Mouse (Mus musculus) embryonic stem cell, embryonic (primary cell): ENCODE data around the gene Tbxas1.

Source experiments
- CTCF ChIA-PET, 4 experiments: fragments of 300-600 bp in 2 of 4; fragments of 350-600 bp in 2 of 4; sonication (Branson Sonifier 250); formaldehyde crosslinking; loops; one replicate each; lab custom pipeline; 2022; ENCODE audit warnings: inconsistent platforms in 2 of 4; lab: Charles Lee
- POLR2A ChIA-PET, 4 experiments: fragments of 300-600 bp in 2 of 4; fragments of 350-600 bp in 2 of 4; sonication (Branson Sonifier 250); formaldehyde crosslinking; loops; one replicate each; lab custom pipeline; 2022; ENCODE audit warnings: antibody characterized with exemption in 4 of 4, inconsistent platforms in 1 of 4; lab: Charles Lee

The Tbxas1 gene

GRCm38 (mm10) chr6:38956641-38957040, 81.4 kb downstream of the Tbxas1 start:
- POLR2A ChIA-PET: interaction anchor here in 1 of 4 experiments (1.5 kb wide), 1 partner anchor 41 kb away, joined by 3 read pairs; no protein-coding TSS in a partner anchor
- CTCF ChIA-PET: no interaction called here

GRCm38 (mm10) chr6:38957246-38957645, 82.0 kb downstream of the Tbxas1 start:
- CTCF ChIA-PET: no interaction called here
- POLR2A ChIA-PET: interaction anchor here in 1 of 4 experiments (1.5 kb wide), 1 partner anchor 42 kb away, joined by 3 read pairs; no protein-coding TSS in a partner anchor

GRCm38 (mm10) chr6:38959502-38959901, 84.3 kb downstream of the Tbxas1 start:
- POLR2A ChIA-PET: interaction anchor here in 1 of 4 experiments (1.2 kb wide), 1 partner anchor 23 kb away, joined by 3 read pairs; no protein-coding TSS in a partner anchor
- CTCF ChIA-PET: no interaction called here

GRCm38 (mm10) chr6:38960367-38960766, 85.2 kb downstream of the Tbxas1 start:
- POLR2A ChIA-PET: interaction anchor here in 2 of 4 experiments (0.5 to 0.9 kb wide), 2 partner anchors 34 to 35 kb away, joined by 3 to 10 read pairs; no protein-coding TSS in a partner anchor
- CTCF ChIA-PET: interaction anchor here in 2 of 4 experiments (0.6 to 1.3 kb wide), 2 partner anchors 34 to 316 kb away, joined by 4 to 5 read pairs; no protein-coding TSS in a partner anchor

- ChIA-PET POLR2A (interaction anchor here in 3 of 4 experiments (0.5 to 1.1 kb wide), 4 partner anchors 12 to 54 kb away, joined by 3 to 10 read pairs (median 3); no protein-coding TSS in a partner anchor), CTCF (interaction anchor here in 3 of 4 experiments (0.5 to 1.3 kb wide), 5 partner anchors 13 to 317 kb away, joined by 3 to 5 read pairs (median 3); no protein-coding TSS in a partner anchor)
Measured at GRCm38 (mm10) chr6:38960791-38961426, 85.7 kb downstream of the Tbxas1 start.

GRCm38 (mm10) chr6:38961427-38962033, 86.3 kb downstream of the Tbxas1 start:
- ChIA-PET POLR2A (interaction anchor here in 2 of 4 experiments (0.6 to 1.1 kb wide), 2 partner anchors 12 to 55 kb away, joined by 3 read pairs; no protein-coding TSS in a partner anchor), CTCF (interaction anchor here in 3 of 4 experiments (0.5 to 1.3 kb wide), 4 partner anchors 14 to 225 kb away, joined by 3 to 4 read pairs (median 3); no protein-coding TSS in a partner anchor)

GRCm38 (mm10) chr6:38966839-38967238, 91.6 kb downstream of the Tbxas1 start:
- POLR2A ChIA-PET: interaction anchor here in 1 of 4 experiments (1.0 kb wide), 1 partner anchor 24 kb away, joined by 3 read pairs; no protein-coding TSS in a partner anchor

GRCm38 (mm10) chr6:38967288-38967687, 92.1 kb downstream of the Tbxas1 start:
- POLR2A ChIA-PET: interaction anchor here in 1 of 4 experiments (1.0 kb wide), 1 partner anchor 23 kb away, joined by 3 read pairs; no protein-coding TSS in a partner anchor

More at GRCm38 (mm10) chr6:38966839-38967238, 91.6 kb downstream of the Tbxas1 start:
- CTCF ChIA-PET: interaction anchor here in 1 of 4 experiments (0.7 to 1.3 kb wide), 2 partner anchors 41 to 42 kb away, joined by 3 to 6 read pairs; no protein-coding TSS in a partner anchor

GRCm38 (mm10) chr6:38967988-38968387, 92.8 kb downstream of the Tbxas1 start:
- ChIA-PET POLR2A (interaction anchor here in 1 of 4 experiments (1.5 kb wide), 1 partner anchor 10 kb away, joined by 3 read pairs; no protein-coding TSS in a partner anchor), CTCF (interaction anchor here in 1 of 4 experiments (1.3 kb wide), 1 partner anchor 43 kb away, joined by 6 read pairs; no protein-coding TSS in a partner anchor)

More at GRCm38 (mm10) chr6:38967288-38967687, 92.1 kb downstream of the Tbxas1 start:
- CTCF ChIA-PET: interaction anchor here in 1 of 4 experiments (1.3 kb wide), 1 partner anchor 42 kb away, joined by 6 read pairs; no protein-coding TSS in a partner anchor

- CTCF ChIA-PET: no interaction called here
- POLR2A ChIA-PET: interaction anchor here in 1 of 4 experiments (0.8 to 1.0 kb wide), 2 partner anchors 14 to 18 kb away, joined by 3 read pairs; no protein-coding TSS in a partner anchor
Measured at GRCm38 (mm10) chr6:38969944-38970740, 94.9 kb downstream of the Tbxas1 start.

- ChIA-PET POLR2A (interaction anchor here in 1 of 4 experiments (0.8 to 1.0 kb wide), 2 partner anchors 13 to 17 kb away, joined by 3 read pairs; no protein-coding TSS in a partner anchor), CTCF (no interaction called here)
Measured at GRCm38 (mm10) chr6:38970759-38971158, 95.6 kb downstream of the Tbxas1 start.

GRCm38 (mm10) chr6:38972826-38973225, 97.6 kb downstream of the Tbxas1 start:
- ChIA-PET POLR2A (interaction anchor here in 1 of 4 experiments (1.0 kb wide), 1 partner anchor 12 kb away, joined by 3 read pairs; no protein-coding TSS in a partner anchor), CTCF (no interaction called here)

- ChIA-PET POLR2A (interaction anchor here in 1 of 4 experiments (1.0 kb wide), 1 partner anchor 12 kb away, joined by 3 read pairs; no protein-coding TSS in a partner anchor), CTCF (no interaction called here)
Measured at GRCm38 (mm10) chr6:38973441-38974161, 98.4 kb downstream of the Tbxas1 start.

GRCm38 (mm10) chr6:38974162-38974525, 98.9 kb downstream of the Tbxas1 start:
- POLR2A ChIA-PET: no interaction called here
- CTCF ChIA-PET: no interaction called here

GRCm38 (mm10) chr6:38974536-38975268, 99.5 kb downstream of the Tbxas1 start:
- ChIA-PET CTCF (no interaction called here), POLR2A (no interaction called here)

GRCm38 (mm10) chr6:38975866-38976265, 100.7 kb downstream of the Tbxas1 start:
- POLR2A ChIA-PET: interaction anchor here in 1 of 4 experiments (1.0 to 1.4 kb wide), 2 partner anchors 10 to 11 kb away, joined by 3 to 4 read pairs; no protein-coding TSS in a partner anchor
- CTCF ChIA-PET: no interaction called here
